Mouse (Mus musculus): ENCODE measurements around the gene Sgip1. TPM values are rescaled to one million over a fixed set of nuclear protein-coding genes. Genes with fewer than 3 reads are reported as not detected.

Sgip1 gene
- total and polyA plus RNA-seq, 2 experiments from 2014 or later, result 51.4 to 78.0 TPM

GRCm38 (mm10) chr4:102981709-102982108 lies 240.6 kb downstream of the Sgip1 start:
- Histone ChIP-seq H3K9ac (replicated peaks; ENCODE audit: low read length, poor library complexity, severe bottlenecking) (no peak overlapping the region), H3K27me3 (ENCODE audit: insufficient read depth, low read length) (no peaks in the 10 kb centered on the region), H3K9me3 (ENCODE audit: low read length) (no peaks in the 10 kb centered on the region), H3K4me3 (ENCODE audit: low read depth, low read length) (no peak overlapping the region), H3K36me3 (ENCODE audit: insufficient read depth, low read length) (no peaks in the 10 kb centered on the region), H3K27ac (ENCODE audit: low read depth, low read length) (no peak overlapping the region), H3K4me2 (ENCODE audit: low read depth, low read length, poor library complexity, severe bottlenecking) (no peak overlapping the region), H3K4me1 (ENCODE audit: insufficient read depth, low read length) (peaks cover 7% of the 10 kb centered on the region; the same call in 1 of the 2 replicates)
- whole genome bisulfite sequencing, result 90% methylated on average over 8 of the region's 8 CpGs
- ATAC-seq (ENCODE audit: low FRiP score) (no peak), DNase-seq (ENCODE audit: low spot score) (no peak)
- no peak for TF ChIP-seq CTCF (IDR thresholded peaks at IDR 0.05)

GRCm38 (mm10) chr4:102986173-102986572 lies 245.1 kb downstream of the Sgip1 start:
- no peak overlapping the region for H3K9ac ChIP-seq (replicated peaks; ENCODE audit: low read length, poor library complexity, severe bottlenecking)
- WGBS, result 80% methylated on average over 7 of the region's 7 CpGs
- no peaks in the 10 kb centered on the region for H3K36me3 ChIP-seq (ENCODE audit: insufficient read depth, low read length)
- DNase-seq (ENCODE audit: low spot score), result no peak
- no peak overlapping the region for H3K4me2 ChIP-seq (ENCODE audit: low read depth, low read length, poor library complexity, severe bottlenecking)
- H3K9me3 ChIP-seq (ENCODE audit: low read length), result no peaks in the 10 kb centered on the region
- H3K27me3 ChIP-seq (ENCODE audit: insufficient read depth, low read length), result no peaks in the 10 kb centered on the region
- no peak for TF ChIP-seq CTCF (IDR thresholded peaks at IDR 0.05)
- no peak for ATAC-seq (ENCODE audit: low FRiP score)
- H3K4me3 ChIP-seq (ENCODE audit: low read depth, low read length), result no peak overlapping the region
- no peaks in the 10 kb centered on the region for H3K4me1 ChIP-seq (ENCODE audit: insufficient read depth, low read length)
- H3K27ac ChIP-seq (ENCODE audit: low read depth, low read length), result no peak overlapping the region

DNA sequence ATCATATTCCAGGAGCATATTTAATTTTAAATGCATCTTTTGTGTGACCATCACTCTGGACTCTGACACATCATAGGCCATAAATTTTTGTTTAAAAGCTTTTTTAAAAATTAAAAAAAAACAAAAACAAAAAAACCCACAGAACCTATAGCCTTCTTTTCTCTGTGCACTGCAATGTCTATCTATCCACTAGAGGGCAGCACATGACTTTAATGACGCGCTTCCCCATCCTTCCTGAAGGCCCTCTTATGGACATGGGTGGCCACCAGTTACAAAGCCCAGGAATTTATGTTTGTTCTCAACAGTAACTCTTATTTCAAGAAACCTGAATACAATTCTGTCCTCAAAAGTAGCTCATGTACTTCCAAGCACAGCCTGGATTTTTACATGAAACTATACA lies 245.8 kb downstream of the Sgip1 start:
- Histone ChIP-seq H3K9ac (replicated peaks; ENCODE audit: low read length, poor library complexity, severe bottlenecking) (no peak overlapping the region), H3K27ac (ENCODE audit: low read depth, low read length) (no peak overlapping the region), H3K9me3 (ENCODE audit: low read length) (no peaks in the 10 kb centered on the region), H3K4me2 (ENCODE audit: low read depth, low read length, poor library complexity, severe bottlenecking) (no peak overlapping the region), H3K36me3 (ENCODE audit: insufficient read depth, low read length) (no peaks in the 10 kb centered on the region), H3K4me1 (ENCODE audit: insufficient read depth, low read length) (no peaks in the 10 kb centered on the region), H3K27me3 (ENCODE audit: insufficient read depth, low read length) (no peaks in the 10 kb centered on the region), H3K4me3 (ENCODE audit: low read depth, low read length) (no peak overlapping the region)
- ATAC-seq (ENCODE audit: low FRiP score) (0 out of 2 replicates have a peak, but pooled peaks have one; percentile 69), DNase-seq (ENCODE audit: low spot score) (peak; percentile 86)
- 5% methylated on average over 2 of the region's 2 CpGs for WGBS
- TF ChIP-seq CTCF (IDR thresholded peaks at IDR 0.05), result peak; percentile 96

- DNase-seq (ENCODE audit: low spot score) (peak; percentile 26), ATAC-seq (ENCODE audit: low FRiP score) (0 out of 2 replicates have a peak, but pooled peaks have one; percentile 34)
- Histone ChIP-seq H3K36me3 (ENCODE audit: insufficient read depth, low read length) (no peaks in the 10 kb centered on the region), H3K4me3 (ENCODE audit: low read depth, low read length) (no peak overlapping the region), H3K9me3 (ENCODE audit: low read length) (no peaks in the 10 kb centered on the region), H3K4me1 (ENCODE audit: insufficient read depth, low read length) (no peaks in the 10 kb centered on the region), H3K27ac (ENCODE audit: low read depth, low read length) (no peak overlapping the region), H3K4me2 (ENCODE audit: low read depth, low read length, poor library complexity, severe bottlenecking) (no peak overlapping the region), H3K27me3 (ENCODE audit: insufficient read depth, low read length) (no peaks in the 10 kb centered on the region), H3K9ac (replicated peaks; ENCODE audit: low read length, poor library complexity, severe bottlenecking) (no peak overlapping the region)
- TF ChIP-seq CTCF (IDR thresholded peaks at IDR 0.05), result no peak
- 24% methylated on average over 4 of the region's 4 CpGs for WGBS
Measured at GRCm38 (mm10) chr4:102987325-102987724, 246.2 kb downstream of the Sgip1 start.

DNA sequence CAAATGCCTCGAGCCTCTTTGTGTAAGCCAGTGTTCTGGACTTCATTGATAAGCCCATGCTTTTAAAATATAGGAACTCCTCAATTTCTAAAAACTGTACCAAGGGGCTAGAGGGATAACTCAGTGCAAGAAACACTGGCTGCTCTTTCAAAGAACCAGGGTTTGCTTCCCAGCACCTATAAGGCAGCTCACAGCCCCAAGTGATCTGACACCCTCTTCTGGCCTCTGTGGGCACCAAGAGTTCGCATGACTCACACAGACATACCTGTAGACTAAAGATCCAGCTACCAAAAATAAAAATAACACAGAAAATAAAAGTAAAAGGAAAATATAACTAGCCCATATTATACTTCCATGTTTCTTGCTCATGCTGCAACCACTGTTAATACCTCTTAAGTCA lies 246.7 kb downstream of the Sgip1 start:
- Histone ChIP-seq H3K27me3 (ENCODE audit: insufficient read depth, low read length) (no peaks in the 10 kb centered on the region), H3K9me3 (ENCODE audit: low read length) (no peaks in the 10 kb centered on the region), H3K4me3 (ENCODE audit: low read depth, low read length) (no peak overlapping the region), H3K36me3 (ENCODE audit: insufficient read depth, low read length) (no peaks in the 10 kb centered on the region), H3K9ac (replicated peaks; ENCODE audit: low read length, poor library complexity, severe bottlenecking) (no peak overlapping the region), H3K4me1 (ENCODE audit: insufficient read depth, low read length) (no peaks in the 10 kb centered on the region), H3K27ac (ENCODE audit: low read depth, low read length) (no peak overlapping the region), H3K4me2 (ENCODE audit: low read depth, low read length, poor library complexity, severe bottlenecking) (no peak overlapping the region)
- TF ChIP-seq CTCF (IDR thresholded peaks at IDR 0.05), result no peak
- 50% methylated on average over 2 of the region's 2 CpGs for WGBS
- ATAC-seq (ENCODE audit: low FRiP score), result no peak
- DNase-seq (ENCODE audit: low spot score), result no peak

DNA sequence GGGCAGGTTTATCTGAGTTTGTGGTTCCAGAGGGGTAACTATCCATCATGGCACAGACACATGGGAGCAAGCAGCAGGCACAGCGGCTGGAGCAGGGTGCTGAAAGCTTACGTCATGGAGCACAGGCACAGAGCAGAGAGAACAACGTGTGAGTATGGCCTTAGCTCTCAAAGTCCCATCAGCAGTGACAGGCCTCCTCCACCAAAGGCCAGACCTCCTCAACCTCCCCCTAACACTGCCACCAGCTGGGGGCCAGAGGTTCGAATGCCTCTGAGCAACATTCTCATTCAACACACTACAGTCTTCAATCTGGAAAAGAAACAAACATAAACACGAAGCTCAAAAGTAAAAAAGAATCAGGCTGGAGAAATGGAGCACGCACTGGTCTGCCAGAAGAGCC lies 247.4 kb downstream of the Sgip1 start:
- Histone ChIP-seq H3K27ac (ENCODE audit: low read depth, low read length) (no peak overlapping the region), H3K4me3 (ENCODE audit: low read depth, low read length) (no peak overlapping the region), H3K27me3 (ENCODE audit: insufficient read depth, low read length) (no peaks in the 10 kb centered on the region), H3K9ac (replicated peaks; ENCODE audit: low read length, poor library complexity, severe bottlenecking) (no peak overlapping the region), H3K4me1 (ENCODE audit: insufficient read depth, low read length) (no peaks in the 10 kb centered on the region), H3K4me2 (ENCODE audit: low read depth, low read length, poor library complexity, severe bottlenecking) (no peak overlapping the region), H3K36me3 (ENCODE audit: insufficient read depth, low read length) (no peaks in the 10 kb centered on the region), H3K9me3 (ENCODE audit: low read length) (no peaks in the 10 kb centered on the region)
- ATAC-seq (ENCODE audit: low FRiP score) (no peak), DNase-seq (ENCODE audit: low spot score) (no peak)
- no peak for TF ChIP-seq CTCF (IDR thresholded peaks at IDR 0.05)
- WGBS, result 79% methylated on average over 6 of the region's 6 CpGs

Data from midbrain, postnatal 0 days (tissue).